33 mouse cellular contexts compared by ENCODE assay signal in the genomic region with DNA sequence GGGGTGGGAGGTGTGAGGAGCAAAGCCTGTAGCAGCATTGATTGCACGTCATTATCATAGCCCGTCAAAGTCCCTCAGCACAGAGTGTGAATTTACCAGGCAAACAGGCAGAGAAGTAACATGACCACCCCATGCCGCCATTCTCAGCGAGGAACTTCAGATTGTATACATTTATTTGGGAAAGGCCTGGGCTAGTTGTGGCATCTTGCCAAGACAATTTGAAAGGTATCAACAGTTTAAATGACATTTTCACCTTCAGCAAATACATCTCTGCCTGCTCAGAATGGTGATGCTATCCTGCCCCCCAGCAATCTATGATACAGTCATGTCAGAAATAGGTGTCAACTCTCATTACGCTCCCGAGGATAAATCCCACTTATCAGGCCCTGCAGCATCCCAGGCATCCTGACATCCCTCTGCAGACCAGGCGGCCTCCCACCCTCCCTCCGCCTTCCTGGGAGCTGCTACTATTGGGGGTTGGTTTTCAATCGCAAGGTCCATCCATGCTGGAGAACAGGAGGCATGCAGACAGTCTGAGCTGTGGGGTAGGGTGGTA. TPM values are rescaled to one million over a fixed set of nuclear protein-coding genes. Genes with fewer than 3 reads are reported as not detected.
"Had no signal": no experiment of that assay in that cellular context is flagged by ENCODE, and none has a peak within 500 bp of the region (broad histone marks: within the 10 kb centered on the region; RNA-seq: fewer than 3 reads in every experiment).

No protein-coding gene starts in this region.

- H3K4me3 ChIP-seq: gastrocnemius, adult 2 months; heart, adult 2 months; heart, embryonic 13.5 days; heart, embryonic 15.5 days; hindbrain, embryonic 13.5 days; hindbrain, embryonic 15.5 days; kidney, embryonic 15.5 days; limb, embryonic 13.5 days; limb, embryonic 15.5 days had no signal

- H3K4me2 ChIP-seq: heart, embryonic 11.5 days; heart, embryonic 13.5 days; heart, embryonic 15.5 days; hindbrain, embryonic 13.5 days; hindbrain, embryonic 15.5 days; kidney, embryonic 15.5 days; limb, embryonic 13.5 days; limb, embryonic 15.5 days had no signal

- H3K9me3 ChIP-seq: heart, embryonic 13.5 days; heart, embryonic 15.5 days; hindbrain, embryonic 13.5 days; hindbrain, embryonic 15.5 days; kidney, embryonic 15.5 days; limb, embryonic 13.5 days; limb, embryonic 15.5 days had no signal

- H3K36me3 ChIP-seq: heart, embryonic 13.5 days; heart, embryonic 15.5 days; hindbrain, embryonic 13.5 days; hindbrain, embryonic 15.5 days; kidney, embryonic 15.5 days; limb, embryonic 13.5 days; limb, embryonic 15.5 days had no signal

- ATAC-seq: hindbrain, postnatal 0 days; intestine, embryonic 16.5 days had no signal

- H3K9ac ChIP-seq: heart, embryonic 13.5 days; heart, embryonic 15.5 days; hindbrain, embryonic 13.5 days; hindbrain, embryonic 15.5 days; kidney, embryonic 15.5 days; limb, embryonic 13.5 days; limb, embryonic 15.5 days had no signal

- H3K27ac ChIP-seq: gastrocnemius, adult 2 months; heart, adult 2 months; heart, embryonic 13.5 days; heart, embryonic 15.5 days; hindbrain, embryonic 13.5 days; hindbrain, embryonic 15.5 days; hindbrain, postnatal 0 days; kidney, embryonic 15.5 days; kidney, postnatal 0 days; limb, embryonic 13.5 days; limb, embryonic 15.5 days had no signal

- H3K4me1 ChIP-seq: heart, embryonic 13.5 days; heart, embryonic 15.5 days; hindbrain, embryonic 13.5 days; hindbrain, embryonic 15.5 days; kidney, embryonic 15.5 days; limb, embryonic 13.5 days; limb, embryonic 15.5 days had no signal

- H3K27me3 ChIP-seq: heart, embryonic 13.5 days; hindbrain, embryonic 13.5 days; hindbrain, embryonic 15.5 days; kidney, embryonic 15.5 days; limb, embryonic 13.5 days; limb, embryonic 15.5 days had no signal

- DNase-seq: gastrocnemius, adult 2 months; gastrocnemius, postnatal 10 days; gastrocnemius, postnatal 25 days; heart, adult 11 months; heart, adult 2 months; heart, postnatal 14 days; heart, postnatal 36 days; kidney, adult 11 months; kidney, adult 2 months; kidney, adult 9 months; kidney, postnatal 14 days; kidney, postnatal 36 days; layer of hippocampus, adult 9-11 months; layer of hippocampus, postnatal 36 days; left cerebral cortex, postnatal 4 days had no signal

RNA-seq across cellular contexts. Expression of a gene that starts 28.8 kb away (rescaled TPM):
- polyA plus RNA-seq: frontal cortex, adult 2 months; heart, embryonic 11.5 days; heart, embryonic 13.5 days; heart, embryonic 15.5 days; heart, postnatal 0 days; hindbrain, embryonic 11.5 days; hindbrain, embryonic 13.5 days; hindbrain, embryonic 15.5 days; hindbrain, postnatal 0 days; intestine, embryonic 14.5 days; intestine, embryonic 16.5 days; kidney, adult 2 months; kidney, embryonic 15.5 days; kidney, postnatal 0 days; large intestine, adult 2 months; limb, embryonic 11.5 days; limb, embryonic 13.5 days; limb, embryonic 15.5 days; liver, adult 2 months had no signal
